Mouse (Mus musculus): ENCODE data around the gene Aktip. TPM values are rescaled to one million over a fixed set of nuclear protein-coding genes. Genes with fewer than 3 reads are reported as not detected.
A peak's percentile ranks its signal among the peaks of the same experiment; 100 is the strongest.

The Aktip gene
- polyA plus RNA-seq, 2 experiments: 2.9 to 5.6 TPM

DNA sequence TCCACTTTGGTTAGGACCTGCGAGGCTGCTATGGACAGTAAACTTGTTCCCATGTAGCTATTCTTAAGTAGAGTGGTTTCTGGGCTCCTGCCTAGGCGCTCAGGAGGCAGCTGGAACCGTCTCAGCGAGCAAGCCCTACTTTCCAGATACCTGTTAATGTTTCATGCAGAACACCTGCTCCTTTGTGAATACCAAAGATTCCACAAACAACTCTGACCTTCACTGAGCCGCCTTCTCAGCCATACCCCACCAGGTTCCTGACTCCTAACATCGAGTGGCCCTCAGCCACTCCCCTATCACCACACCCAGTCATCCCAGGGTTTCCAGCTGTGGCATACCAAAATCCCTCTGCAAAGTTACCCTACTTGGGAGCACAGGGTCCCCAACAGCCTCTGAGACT lies 29.6 kb downstream of the Aktip start:
- H3K4me3 ChIP-seq (ENCODE audit: insufficient read depth in 1 of 2, low read depth in 2 of 2, low read length in 2 of 2): no peak overlapping the region
- no peak overlapping the region for H3K4me2 ChIP-seq (ENCODE audit: low read depth)
- no peak overlapping the region for H3K9ac ChIP-seq (replicated peaks)
- ATAC-seq (ENCODE audit: insufficient read depth) (no peak), DNase-seq (ENCODE audit: low read depth in 3 of 3, low spot score in 3 of 3) (no peak)
- no peaks in the 10 kb centered on the region for H3K9me3 ChIP-seq (ENCODE audit: control insufficient read depth, low read length)
- TF ChIP-seq EP300 (IDR thresholded peaks at IDR 0.05; ENCODE audit: low read depth): no peak
- no peaks in the 10 kb centered on the region for H3K36me3 ChIP-seq (replicated peaks; ENCODE audit: control insufficient read depth, insufficient read depth, low read depth)
- no peak overlapping the region for H3K27ac ChIP-seq
- no peaks in the 10 kb centered on the region for H3K27me3 ChIP-seq (ENCODE audit: control insufficient read depth, insufficient read depth, low read length)
- 53% methylated on average over 6 of the region's 6 CpGs for WGBS (ENCODE audit: insufficient replicate concordance)
- no peaks in the 10 kb centered on the region for H3K4me1 ChIP-seq (replicated peaks; ENCODE audit: control insufficient read depth in 2 of 2, insufficient read depth in 2 of 2, low read length in 1 of 2)

DNA sequence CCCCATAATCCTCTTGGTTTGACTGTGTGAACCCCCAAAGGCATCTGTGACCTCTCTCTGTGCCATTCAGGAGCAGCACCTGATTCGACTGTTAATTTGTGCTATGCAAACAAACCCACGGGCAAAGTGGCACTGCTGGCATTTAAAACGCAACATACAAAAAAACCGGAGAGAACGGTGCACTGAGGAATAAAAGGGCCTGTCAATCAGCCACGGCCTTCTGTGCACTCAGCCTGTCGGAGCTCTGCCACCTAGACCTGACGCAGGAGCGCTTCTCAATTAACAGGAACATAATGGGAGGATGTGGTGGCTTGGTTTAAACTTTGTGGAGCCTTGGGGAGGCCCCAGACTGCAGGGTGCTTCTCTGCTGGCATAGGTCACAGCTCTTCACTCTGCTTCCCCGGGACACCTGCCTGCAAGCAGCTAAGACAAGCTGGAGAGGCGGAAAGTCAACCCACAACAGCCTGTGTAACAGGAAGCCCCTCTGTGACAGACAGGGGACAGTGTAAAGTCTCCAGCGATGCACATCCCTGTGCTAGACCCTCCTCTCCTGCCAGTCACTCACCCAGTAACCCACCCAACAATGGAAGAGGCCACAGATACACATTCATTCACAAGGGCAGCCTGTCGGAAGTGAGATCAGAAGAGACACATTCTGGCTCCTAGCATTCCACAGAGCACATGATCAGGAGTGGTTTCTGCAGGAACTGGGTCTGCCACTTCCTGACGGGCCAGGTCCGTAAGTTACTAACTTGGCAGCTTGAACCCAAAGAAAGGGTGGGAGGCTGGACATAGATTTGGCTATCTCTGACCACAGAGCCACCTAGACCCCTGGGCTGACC lies 39.6 kb downstream of the Aktip start:
- DNase-seq (ENCODE audit: low read depth in 3 of 3, low spot score in 3 of 3): no peak

DNA sequence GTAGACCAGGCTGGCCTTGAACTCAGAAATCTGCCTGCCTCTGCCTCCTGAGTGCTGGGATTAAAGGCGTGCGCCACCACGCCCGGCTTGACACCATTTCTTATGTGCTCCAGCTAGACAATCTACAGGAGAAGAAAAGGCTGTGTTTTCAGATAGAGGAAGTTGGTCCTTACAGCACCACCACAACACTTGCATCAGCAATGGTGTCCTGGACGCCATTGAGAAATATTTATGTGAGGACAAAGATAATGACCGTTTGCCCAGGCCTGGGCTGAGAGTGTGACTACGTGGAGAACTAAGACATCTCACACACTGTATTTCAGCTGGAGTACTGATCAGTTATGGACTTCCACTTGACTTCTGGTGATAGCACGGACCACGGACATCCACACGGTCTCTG lies 41.2 kb downstream of the Aktip start:
- Histone ChIP-seq H3K36me3 (replicated peaks; ENCODE audit: control insufficient read depth, insufficient read depth, low read depth) (no peaks in the 10 kb centered on the region), H3K9ac (replicated peaks) (no peak overlapping the region), H3K27me3 (ENCODE audit: control insufficient read depth, insufficient read depth, low read length) (no peaks in the 10 kb centered on the region), H3K4me3 (ENCODE audit: insufficient read depth in 1 of 2, low read depth in 2 of 2, low read length in 2 of 2) (no peak overlapping the region), H3K4me1 (replicated peaks; ENCODE audit: control insufficient read depth in 2 of 2, insufficient read depth in 2 of 2, low read length in 1 of 2) (no peaks in the 10 kb centered on the region), H3K9me3 (ENCODE audit: control insufficient read depth, low read length) (no peaks in the 10 kb centered on the region), H3K4me2 (ENCODE audit: low read depth) (no peak overlapping the region), H3K27ac (no peak overlapping the region)
- WGBS (ENCODE audit: insufficient replicate concordance): 56% methylated on average over 10 of the region's 10 CpGs
- TF ChIP-seq EP300 (IDR thresholded peaks at IDR 0.05; ENCODE audit: low read depth): no peak
- TF ChIP-seq CTCF (IDR thresholded peaks at IDR 0.05; ENCODE audit: low read depth): no peak
- no peak for DNase-seq (ENCODE audit: low read depth in 3 of 3, low spot score in 3 of 3)
- ATAC-seq (ENCODE audit: insufficient read depth): no peak

More for the DNA sequence above, 39.6 kb downstream of the Aktip start:
- H3K9ac ChIP-seq (replicated peaks): no peak overlapping the region
- no peaks in the 10 kb centered on the region for H3K9me3 ChIP-seq (ENCODE audit: control insufficient read depth, low read length)
- H3K27me3 ChIP-seq (ENCODE audit: control insufficient read depth, insufficient read depth, low read length): no peaks in the 10 kb centered on the region
- WGBS (ENCODE audit: insufficient replicate concordance): 38% methylated on average over 15 of the region's 15 CpGs
- H3K4me2 ChIP-seq (ENCODE audit: low read depth): no peak overlapping the region
- no peak for ATAC-seq (ENCODE audit: insufficient read depth)
- no peak overlapping the region for H3K27ac ChIP-seq
- H3K4me1 ChIP-seq (replicated peaks; ENCODE audit: control insufficient read depth in 2 of 2, insufficient read depth in 2 of 2, low read length in 1 of 2): no peaks in the 10 kb centered on the region
- TF ChIP-seq EP300 (IDR thresholded peaks at IDR 0.05; ENCODE audit: low read depth): no peak
- TF ChIP-seq CTCF (IDR thresholded peaks at IDR 0.05; ENCODE audit: low read depth): no peak
- H3K36me3 ChIP-seq (replicated peaks; ENCODE audit: control insufficient read depth, insufficient read depth, low read depth): no peaks in the 10 kb centered on the region
- no peak overlapping the region for H3K4me3 ChIP-seq (ENCODE audit: insufficient read depth in 1 of 2, low read depth in 2 of 2, low read length in 2 of 2)

- WGBS (ENCODE audit: insufficient replicate concordance): 43% methylated on average over 6 of the region's 6 CpGs
- Histone ChIP-seq H3K4me1 (replicated peaks; ENCODE audit: control insufficient read depth in 2 of 2, insufficient read depth in 2 of 2, low read length in 1 of 2) (no peaks in the 10 kb centered on the region), H3K4me3 (ENCODE audit: insufficient read depth in 1 of 2, low read depth in 2 of 2, low read length in 2 of 2) (no peak overlapping the region), H3K27me3 (ENCODE audit: control insufficient read depth, insufficient read depth, low read length) (no peaks in the 10 kb centered on the region), H3K36me3 (replicated peaks; ENCODE audit: control insufficient read depth, insufficient read depth, low read depth) (no peaks in the 10 kb centered on the region), H3K9me3 (ENCODE audit: control insufficient read depth, low read length) (no peaks in the 10 kb centered on the region), H3K4me2 (ENCODE audit: low read depth) (no peak overlapping the region), H3K27ac (no peak overlapping the region), H3K9ac (replicated peaks) (no peak overlapping the region)
- ATAC-seq (ENCODE audit: insufficient read depth): no peak
- TF ChIP-seq CTCF (IDR thresholded peaks at IDR 0.05; ENCODE audit: low read depth) (peak; percentile 57), EP300 (IDR thresholded peaks at IDR 0.05; ENCODE audit: low read depth) (no peak)
- DNase-seq (ENCODE audit: low read depth in 3 of 3, low spot score in 3 of 3): peak in 2 of 3 experiments; percentile 30 to 33
These were observed 45.2 kb downstream of the Aktip start for GRCm38 (mm10) chr8:91154564-91154963.

- DNase-seq (ENCODE audit: low read depth in 3 of 3, low spot score in 3 of 3) (no peak), ATAC-seq (ENCODE audit: insufficient read depth) (no peak)
- Histone ChIP-seq H3K27ac (no peak overlapping the region), H3K9ac (replicated peaks) (no peak overlapping the region), H3K9me3 (ENCODE audit: control insufficient read depth, low read length) (no peaks in the 10 kb centered on the region), H3K4me2 (ENCODE audit: low read depth) (no peak overlapping the region), H3K4me3 (ENCODE audit: insufficient read depth in 1 of 2, low read depth in 2 of 2, low read length in 2 of 2) (no peak overlapping the region), H3K4me1 (replicated peaks; ENCODE audit: control insufficient read depth in 2 of 2, insufficient read depth in 2 of 2, low read length in 1 of 2) (no peaks in the 10 kb centered on the region), H3K36me3 (replicated peaks; ENCODE audit: control insufficient read depth, insufficient read depth, low read depth) (no peaks in the 10 kb centered on the region), H3K27me3 (ENCODE audit: control insufficient read depth, insufficient read depth, low read length) (no peaks in the 10 kb centered on the region)
- 61% methylated on average over 3 of the region's 3 CpGs for WGBS (ENCODE audit: insufficient replicate concordance)
- TF ChIP-seq EP300 (IDR thresholded peaks at IDR 0.05; ENCODE audit: low read depth) (no peak), CTCF (IDR thresholded peaks at IDR 0.05; ENCODE audit: low read depth) (peak; percentile 49; the same call in 1 of the 2 replicates)
These were observed 45.9 kb downstream of the Aktip start for GRCm38 (mm10) chr8:91153831-91154230.

Measured in liver, embryonic 14.5 days (tissue).